In the genomic region with DNA sequence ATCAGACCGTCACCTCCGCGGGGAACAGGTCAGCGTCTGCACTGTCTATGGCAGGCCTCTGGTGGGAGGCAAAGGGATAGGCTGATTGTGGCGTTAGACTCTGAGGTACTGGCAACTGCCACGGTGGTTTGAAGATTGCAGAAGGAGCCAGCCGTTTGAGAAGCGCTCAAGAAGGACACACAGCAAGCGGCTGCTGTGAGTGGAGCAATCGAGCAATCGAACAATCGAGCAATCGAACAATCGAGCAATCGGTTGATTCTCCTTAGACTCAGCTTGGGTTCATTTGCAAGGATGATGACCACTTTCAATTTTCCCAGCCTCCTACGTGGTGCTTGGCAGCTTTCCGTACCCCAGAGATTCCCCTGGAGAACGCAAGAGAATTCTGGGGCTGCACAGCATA, we compare ENCODE assay signal across 34 mouse cellular contexts. TPM values are rescaled to one million over a fixed set of nuclear protein-coding genes. Genes with fewer than 3 reads are reported as not detected.
"Had no signal": no experiment of that assay in that cellular context is flagged by ENCODE, and none has a peak within 500 bp of the region (broad histone marks: within the 10 kb centered on the region; RNA-seq: fewer than 3 reads in every experiment).

No protein-coding gene starts in this region.

- H3K9me3 ChIP-seq: heart, embryonic 10.5 days; heart, embryonic 12.5 days; hindbrain, embryonic 10.5 days; hindbrain, embryonic 12.5 days; intestine, embryonic 15.5 days; kidney, embryonic 15.5 days; limb, embryonic 13.5 days; limb, embryonic 15.5 days; liver, embryonic 12.5 days had no signal

- H3K4me1 ChIP-seq: hindbrain, embryonic 10.5 days; hindbrain, embryonic 12.5 days; intestine, embryonic 15.5 days; limb, embryonic 13.5 days; limb, embryonic 15.5 days had no signal

- H3K36me3 ChIP-seq: heart, embryonic 10.5 days; heart, embryonic 12.5 days; hindbrain, embryonic 10.5 days; hindbrain, embryonic 12.5 days; intestine, embryonic 15.5 days; kidney, embryonic 15.5 days; limb, embryonic 13.5 days; limb, embryonic 15.5 days; liver, embryonic 12.5 days had no signal

- H3K27me3 ChIP-seq: heart, embryonic 12.5 days; hindbrain, embryonic 12.5 days; intestine, embryonic 15.5 days; kidney, embryonic 15.5 days; limb, embryonic 13.5 days; limb, embryonic 15.5 days had no signal

- DNase-seq: gastrocnemius, postnatal 14 days; gastrocnemius, postnatal 36 days; heart, adult 18-20 months; heart, postnatal 10 days; heart, postnatal 4 days; kidney, adult 18-20 months; kidney, adult 8-10 months; kidney, postnatal 14 days; kidney, postnatal 36 days; layer of hippocampus, adult 9-11 months; layer of hippocampus, postnatal 36 days; left cerebral cortex, postnatal 4 days had no signal

- ATAC-seq: hindbrain, embryonic 16.5 days; inflammation-experienced regulatory T-cells, adult 6 months; intestine, embryonic 15.5 days; intestine, postnatal 0 days; liver, embryonic 12.5 days had no signal

- H3K4me3 ChIP-seq: heart, embryonic 10.5 days; heart, embryonic 12.5 days; hindbrain, embryonic 10.5 days; hindbrain, embryonic 12.5 days; intestine, embryonic 15.5 days; kidney, embryonic 15.5 days; limb, embryonic 13.5 days; limb, embryonic 15.5 days; liver, embryonic 12.5 days had no signal

- H3K27ac ChIP-seq: heart, embryonic 10.5 days; hindbrain, embryonic 10.5 days; hindbrain, embryonic 12.5 days; hindbrain, embryonic 14.5 days; intestine, embryonic 15.5 days; kidney, embryonic 15.5 days; kidney, postnatal 0 days; limb, embryonic 13.5 days; limb, embryonic 15.5 days; liver, embryonic 12.5 days; liver, embryonic 14.5 days had no signal

- H3K4me2 ChIP-seq: heart, embryonic 12.5 days; hindbrain, embryonic 12.5 days; hindbrain, embryonic 14.5 days; intestine, embryonic 15.5 days; kidney, embryonic 15.5 days; limb, embryonic 13.5 days; limb, embryonic 15.5 days; liver, embryonic 12.5 days had no signal

- H3K9ac ChIP-seq: heart, embryonic 12.5 days; hindbrain, embryonic 12.5 days; hindbrain, embryonic 14.5 days; intestine, embryonic 15.5 days; kidney, embryonic 15.5 days; limb, embryonic 13.5 days; limb, embryonic 15.5 days; liver, embryonic 12.5 days; liver, embryonic 14.5 days had no signal

RNA-seq across cellular contexts. Expression of a gene that starts 2.5 kb away (rescaled TPM):
- total RNA-seq: granulocyte monocyte progenitor cell, adult 5-6 weeks had no signal
- polyA plus RNA-seq: liver, embryonic 12.5 days had no signal

RNA-seq across cellular contexts. Expression of a gene that starts 49.1 kb away (rescaled TPM):
- total RNA-seq: granulocyte monocyte progenitor cell, adult 5-6 weeks; heart, adult 18-20 months; heart, adult 8-10 months; heart, postnatal 10 days; heart, postnatal 25 days; heart, postnatal 4 days; layer of hippocampus, adult 18-20 months; layer of hippocampus, postnatal 36 days; liver, adult 2 months had no signal
- polyA plus RNA-seq: heart, embryonic 10.5 days; heart, embryonic 12.5 days; heart, embryonic 16.5 days; hindbrain, embryonic 12.5 days; inflammation-experienced regulatory T-cells, adult 6 months; intestine, postnatal 0 days; kidney, embryonic 15.5 days; large intestine, adult 2 months; limb, embryonic 13.5 days; liver, adult 2 months; liver, embryonic 14.5 days had no signal
